Mouse (Mus musculus) liver, postnatal 0 days (tissue): ENCODE results near the gene Map1s.

Experiments used
- CTCF ChIP-seq: sonication (generic); IDR thresholded peaks from 2 replicates; pipeline ENCODE4 v1.5.1; 2016; ENCODE audit warnings: antibody characterized with exemption, low read depth
- EP300 ChIP-seq: IDR thresholded peaks from 2 replicates; pipeline ENCODE4 v1.6.1; 2016; ENCODE audit warnings: antibody characterized with exemption, low read depth, mild to moderate bottlenecking

DNA sequence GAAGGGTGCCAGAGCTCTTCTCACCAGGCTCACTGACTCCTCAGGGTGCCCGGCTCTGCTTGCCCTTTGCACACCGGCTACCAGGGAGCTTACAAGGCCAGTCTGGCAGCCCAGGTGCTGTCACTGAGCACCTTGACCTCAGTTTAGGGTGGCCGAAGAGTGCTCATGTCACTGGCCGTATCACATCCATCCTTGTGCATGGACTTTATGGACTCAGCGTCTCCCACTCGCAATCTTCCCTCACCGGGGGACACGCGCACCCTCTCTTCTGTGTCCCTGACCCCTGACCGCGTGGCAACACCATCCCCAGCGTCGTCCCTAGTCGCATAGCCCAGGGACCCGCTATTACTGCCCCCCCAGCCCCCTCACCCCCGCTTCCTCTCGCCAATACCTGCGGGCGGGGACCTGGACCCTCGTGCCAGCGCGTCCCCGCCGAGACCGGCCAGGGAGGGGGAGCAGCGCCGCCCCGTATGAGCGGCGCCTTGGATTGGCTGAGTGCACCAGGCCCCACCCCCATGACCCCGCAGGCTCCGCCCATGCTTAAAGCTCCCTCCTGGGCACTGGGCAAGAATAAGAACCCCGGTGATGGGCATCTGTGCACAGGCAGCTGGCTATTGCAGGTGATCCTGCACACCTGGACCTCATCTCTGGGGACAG lies 49.1 kb upstream of the Map1s start:
- no peak for TF ChIP-seq CTCF
- no peak for TF ChIP-seq EP300
